Mouse (Mus musculus) ES-E14 (cell line): ENCODE measurements at regions not wholly inside any gene's neighbourhood (a gene's known extent, or its start where the extent isn't known, plus 50 kb on each side); places are given as distances from the start of the nearest gene placed in this dataset.

Experiments used
- HCFC1 ChIP-seq: IDR thresholded peaks from 2 replicates; pipeline ENCODE4 v1.6.1; 2012; ENCODE audit warnings: low read length, inconsistent platforms, borderline replicate concordance; ENCODE audit not compliant: insufficient read depth
- MAFK ChIP-seq: IDR thresholded peaks from 2 replicates; pipeline ENCODE4 v1.6.1; 2014; ENCODE audit warnings: mild to moderate bottlenecking, low read depth, low read length, inconsistent platforms; ENCODE audit not compliant: insufficient read depth

- TF ChIP-seq MAFK (no peak), HCFC1 (no peak)
Observed at GRCm38 (mm10) chr13:42538046-42538445, 142.4 kb upstream of the Phactr1 start.
